Mouse (Mus musculus) CH12.LX (cell line): ENCODE results near the gene Gm20388.

Experiments
- CHD1 ChIP-seq: IDR thresholded peaks from 2 replicates; pipeline ENCODE4 v1.6.1; 2012; ENCODE audit warnings: low read depth, low read length, improper control_type of control experiment, inconsistent platforms
- KAT2A ChIP-seq: IDR thresholded peaks from 2 replicates; pipeline ENCODE4 v1.6.1; 2012; ENCODE audit warnings: low read length, improper control_type of control experiment, inconsistent platforms; ENCODE audit not compliant: insufficient replicate concordance
- SIN3A ChIP-seq: IDR thresholded peaks from 2 replicates; pipeline ENCODE4 v1.6.1; 2012; ENCODE audit warnings: low read length, improper control_type of control experiment, inconsistent platforms

- TF ChIP-seq SIN3A (no peak), KAT2A (no peak), CHD1 (no peak)
Observed at GRCm38 (mm10) chr8:123895680-123896365, 3985.2 kb downstream of the Gm20388 start.
